Mouse (Mus musculus) erythroid progenitor cell, adult 5-6 weeks (primary cell): ENCODE measurements around the gene Metap2. TPM values are rescaled to one million over a fixed set of nuclear protein-coding genes. Genes with fewer than 3 reads are reported as not detected.
A peak's percentile ranks its signal among the peaks of the same experiment; 100 is the strongest.

Source experiments
- ATAC-seq: replicated peaks from 2 replicates; pipeline ENCODE4 v1.8.0; 2016; ENCODE audit warnings: moderate number of reproducible peaks, mild to moderate bottlenecking, moderate TSS enrichment, inconsistent platforms; ENCODE audit not compliant: poor library complexity, low FRiP score, severe bottlenecking
- total RNA-seq, 2 experiments: library from RNA; stranded (forward) in 1 of 2; stranded (reverse) in 1 of 2; fragments of 150-400 nt in 1 of 2; fragments of 186-747, 209-891 nt in 1 of 2; gene quantifications; 2 replicates each; pipeline versions ENCODE4 v1.2.3 to v1.2.4; 2015 to 2017; ENCODE audit warnings: low replicate concordance in 2 of 2

Gene Metap2
- total RNA-seq, 2 experiments from 2014 or later: 1,957 to 2,822 TPM

GRCm38 (mm10) chr10:93912136-93912855 lies 15.4 kb upstream of the Metap2 start:
- ATAC-seq: peak; percentile 75

DNA sequence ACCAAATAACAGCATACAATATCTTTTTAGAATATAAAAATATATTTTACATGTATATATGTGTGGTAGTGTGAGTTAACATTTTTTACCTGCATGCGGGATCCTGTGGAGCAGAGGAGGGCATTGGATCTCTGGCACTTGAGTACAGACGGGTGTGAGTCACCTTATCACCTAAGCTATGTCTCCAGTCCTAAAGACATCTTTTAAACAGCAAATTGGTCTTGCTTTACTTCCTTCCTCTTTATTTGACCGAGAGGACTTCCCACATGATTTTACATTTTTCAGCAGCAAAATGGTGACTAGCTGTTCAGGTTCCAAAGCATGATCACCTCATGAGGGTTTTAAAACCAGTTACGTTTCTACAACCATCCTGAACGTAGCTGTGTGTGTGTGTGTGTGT lies 14.4 kb upstream of the Metap2 start:
- ATAC-seq: no peak

- ATAC-seq: no peak; the same call in 1 of the 2 replicates
Measured at GRCm38 (mm10) chr10:93909811-93910446, 13.0 kb upstream of the Metap2 start.

GRCm38 (mm10) chr10:93909015-93909414 lies 12.1 kb upstream of the Metap2 start:
- ATAC-seq: no peak

GRCm38 (mm10) chr10:93908540-93908939 lies 11.6 kb upstream of the Metap2 start:
- ATAC-seq: no peak

GRCm38 (mm10) chr10:93907376-93907775 lies 10.5 kb upstream of the Metap2 start:
- ATAC-seq: no peak

- no peak for ATAC-seq
Measured at GRCm38 (mm10) chr10:93899907-93900306, 3.0 kb upstream of the Metap2 start.

GRCm38 (mm10) chr10:93899303-93899702 lies 2.4 kb upstream of the Metap2 start:
- no peak for ATAC-seq

DNA sequence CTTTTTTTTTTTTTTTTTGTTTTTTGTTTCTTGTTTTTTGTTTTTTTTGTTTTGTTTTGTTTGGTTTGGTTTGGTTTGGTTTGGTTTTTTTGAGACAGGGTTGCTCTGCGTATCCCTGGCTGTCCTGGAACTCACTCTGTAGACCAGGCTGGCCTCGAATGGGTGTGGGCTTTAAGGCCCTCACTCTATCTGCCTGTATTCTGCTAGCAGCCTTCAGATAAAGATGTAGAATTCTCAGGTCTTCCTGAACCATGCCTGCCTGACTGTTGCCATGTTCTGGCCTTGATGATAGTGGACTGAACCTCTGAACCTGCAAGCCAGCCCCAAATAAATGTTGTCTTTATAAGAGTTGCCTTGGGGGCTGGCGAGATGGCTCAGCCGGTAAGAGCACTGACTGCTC lies 4.3 kb downstream of the Metap2 start:
- ATAC-seq: no peak

GRCm38 (mm10) chr10:93891031-93891430 lies 5.9 kb downstream of the Metap2 start:
- ATAC-seq: peak; percentile 79

DNA sequence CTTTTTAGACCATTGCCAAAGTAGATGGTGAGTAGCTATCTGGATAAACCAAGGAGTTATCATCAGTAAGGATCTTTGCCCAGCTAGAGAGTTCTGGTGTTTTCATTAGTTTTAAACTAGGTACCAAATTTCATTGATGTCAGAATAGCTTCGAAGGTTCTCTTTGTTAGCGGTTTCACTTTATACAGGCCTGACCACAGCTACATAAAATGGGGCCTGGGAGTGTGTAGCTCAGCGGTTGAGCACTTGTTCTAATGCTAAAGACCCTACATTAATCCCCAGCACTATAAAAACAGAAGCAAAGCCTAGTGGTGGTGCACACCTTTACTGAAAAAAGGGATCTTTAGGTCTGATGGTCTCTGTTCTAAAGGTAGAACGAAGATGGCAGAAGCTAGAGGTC lies 6.3 kb downstream of the Metap2 start:
- no peak for ATAC-seq

DNA sequence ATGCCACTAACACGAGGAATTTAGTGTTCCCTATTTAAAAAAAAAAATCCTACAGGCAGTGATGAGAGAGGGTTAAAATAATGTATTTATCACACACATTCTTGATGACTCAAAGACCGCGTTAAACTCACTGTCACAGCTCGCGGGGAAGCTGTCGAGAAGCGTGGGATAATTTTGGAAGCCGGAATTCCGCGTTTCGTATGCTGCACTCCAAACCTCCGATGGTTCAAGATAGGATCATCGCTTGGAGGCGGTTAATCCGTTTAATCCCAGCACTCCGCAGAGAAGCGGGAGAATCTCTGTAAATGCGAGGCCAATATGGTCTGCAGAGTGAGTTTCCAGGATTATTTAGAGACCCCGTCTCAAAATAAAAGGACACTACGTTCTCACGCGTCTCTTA lies 6.9 kb downstream of the Metap2 start:
- ATAC-seq: 0 out of 2 replicates have a peak, but pooled peaks have one; percentile 3

DNA sequence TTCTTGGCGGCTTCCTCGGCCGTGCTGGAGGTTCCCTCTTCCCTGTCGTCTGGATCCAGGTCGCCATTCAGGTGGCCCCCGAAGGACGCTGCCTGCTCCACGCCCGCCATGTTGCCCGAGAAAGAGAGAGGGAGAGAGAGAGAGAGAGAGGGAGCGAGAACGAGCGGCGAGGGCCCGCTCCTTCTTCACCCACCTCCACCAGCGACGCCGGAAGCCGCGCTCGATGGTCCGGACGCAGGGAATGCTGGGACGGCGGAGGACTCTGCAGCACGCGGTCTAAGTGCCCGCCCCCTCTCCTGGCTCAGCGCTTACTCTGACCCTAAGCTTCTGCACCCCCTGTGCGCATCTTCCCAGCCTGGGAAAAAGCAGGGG lies 7.3 kb downstream of the Metap2 start:
- ATAC-seq: peak; percentile 70

GRCm38 (mm10) chr10:93888935-93889578 lies 7.8 kb downstream of the Metap2 start:
- no peak for ATAC-seq

GRCm38 (mm10) chr10:93888590-93888934 lies 8.3 kb downstream of the Metap2 start:
- ATAC-seq: no peak

GRCm38 (mm10) chr10:93885839-93886477 lies 10.9 kb downstream of the Metap2 start:
- peak; percentile 52 for ATAC-seq

DNA sequence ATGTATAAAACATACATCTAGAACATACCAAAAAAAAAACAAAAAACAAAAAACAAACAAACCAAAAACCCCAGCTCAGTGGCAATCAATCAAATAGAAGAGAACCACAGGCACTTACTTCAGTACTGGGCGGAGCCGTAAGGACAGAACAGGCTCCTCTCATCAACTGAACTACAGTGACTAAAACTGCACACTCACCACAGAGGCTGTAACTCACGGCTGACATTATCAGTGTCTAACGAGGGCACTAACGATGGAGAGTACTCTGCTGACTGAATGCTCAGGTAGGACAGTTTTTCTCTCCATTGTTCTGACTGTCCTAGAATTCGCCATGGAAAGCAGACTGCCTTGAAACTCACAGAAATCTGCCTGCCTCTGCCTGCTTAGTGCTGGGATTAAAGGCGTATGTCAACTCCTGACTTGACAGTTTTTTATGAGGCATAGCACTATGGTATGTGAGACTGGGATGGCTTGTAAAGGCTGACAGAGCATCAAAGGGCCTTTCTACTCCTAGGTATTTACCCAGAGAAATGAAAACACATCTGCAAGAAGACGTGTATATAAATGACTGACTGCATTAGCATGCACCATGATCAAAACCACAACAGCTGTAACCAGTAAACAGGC lies 14.0 kb downstream of the Metap2 start:
- ATAC-seq: peak; percentile 81

- no peak for ATAC-seq
Measured at GRCm38 (mm10) chr10:93881918-93882317, 15.0 kb downstream of the Metap2 start.

DNA sequence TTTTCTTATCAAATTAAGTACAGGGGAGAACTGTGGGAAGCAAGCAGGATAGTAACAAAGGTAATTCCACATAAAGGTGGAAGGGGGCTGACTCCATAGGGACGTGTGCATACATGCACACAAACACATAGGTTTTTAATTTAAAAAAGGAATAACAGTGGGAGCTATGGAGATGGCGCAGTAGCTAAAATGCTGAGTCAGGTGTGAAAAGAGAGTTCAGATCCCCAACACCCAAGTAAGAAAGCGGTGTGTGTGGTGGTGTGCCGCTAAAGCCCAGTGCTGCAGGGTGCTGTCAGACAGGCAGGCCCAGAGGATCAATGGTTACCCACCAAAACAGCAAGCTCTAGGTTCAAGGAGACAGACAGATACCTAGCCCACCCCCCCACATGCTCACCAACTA lies 18.2 kb downstream of the Metap2 start:
- ATAC-seq: no peak

DNA sequence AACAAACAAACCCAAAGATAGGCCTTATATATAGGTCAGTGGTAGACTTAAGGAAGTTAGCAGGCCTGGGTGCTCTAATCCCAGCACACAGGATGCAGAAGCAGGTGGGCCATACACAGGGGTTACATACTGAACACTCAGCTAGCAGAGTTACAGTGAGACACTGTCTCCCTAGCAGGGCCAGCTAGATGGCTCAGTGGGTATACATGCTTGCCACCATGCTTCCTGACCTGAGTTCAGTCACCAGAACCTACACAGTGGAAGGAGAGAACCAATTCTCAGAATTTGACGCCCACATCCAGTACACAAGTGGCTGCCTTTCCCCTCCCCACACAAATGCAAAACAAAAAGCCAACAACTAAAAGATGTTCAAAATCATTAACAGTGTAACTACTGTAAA lies 20.1 kb downstream of the Metap2 start:
- ATAC-seq: no peak
